Mouse (Mus musculus) gastrocnemius, postnatal 4 days (tissue): ENCODE data around the gene Car11. TPM values are rescaled to one million over a fixed set of nuclear protein-coding genes. Genes with fewer than 3 reads are reported as not detected.

Experiments used
- DNase-seq, 2 experiments: peaks; one replicate each; pipeline ENCODE4 v3.0.0; 2021 to 2022; ENCODE audit warnings: low spot score in 2 of 2, mixed read lengths in 2 of 2
- total RNA-seq, 2 experiments: library from RNA; stranded (reverse); gene quantifications; 2 replicates each; pipeline ENCODE4 v1.2.3; 2021

Gene Car11
- total RNA-seq, 2 experiments from 2014 or later: 4.6 to 4.9 TPM

DNA sequence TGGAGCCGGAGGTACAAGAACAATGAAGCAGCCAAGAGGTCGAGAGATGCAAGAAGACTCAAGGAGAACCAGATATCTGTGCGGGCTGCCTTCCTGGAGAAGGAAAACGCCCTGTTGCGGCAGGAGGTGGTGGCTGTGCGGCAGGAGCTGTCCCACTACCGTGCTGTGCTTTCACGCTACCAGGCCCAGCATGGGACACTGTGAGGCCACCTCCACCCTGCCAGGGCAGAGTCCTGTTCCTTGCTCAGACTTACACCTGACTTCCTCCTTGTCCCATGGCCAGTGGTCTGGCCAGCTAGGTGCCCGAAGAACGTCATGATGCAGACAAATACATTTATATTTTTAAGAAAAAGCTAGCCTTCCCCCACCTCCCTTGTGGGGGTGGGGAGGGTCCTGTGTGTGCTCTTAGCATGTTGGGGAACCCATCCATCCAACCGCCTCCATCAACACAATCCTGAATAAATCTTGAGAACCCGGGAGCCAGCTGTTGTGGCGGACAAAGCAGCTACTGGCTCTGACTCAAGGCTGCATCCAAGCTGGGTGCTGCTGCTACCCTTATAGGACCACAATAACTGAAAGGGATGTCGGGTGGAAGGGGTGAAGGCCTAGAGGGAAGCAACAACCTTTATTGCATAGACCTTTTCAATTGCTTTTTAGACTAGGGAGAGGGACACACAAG is 10.2 kb downstream of the Car11 start:
- DNase-seq: no peak

DNA sequence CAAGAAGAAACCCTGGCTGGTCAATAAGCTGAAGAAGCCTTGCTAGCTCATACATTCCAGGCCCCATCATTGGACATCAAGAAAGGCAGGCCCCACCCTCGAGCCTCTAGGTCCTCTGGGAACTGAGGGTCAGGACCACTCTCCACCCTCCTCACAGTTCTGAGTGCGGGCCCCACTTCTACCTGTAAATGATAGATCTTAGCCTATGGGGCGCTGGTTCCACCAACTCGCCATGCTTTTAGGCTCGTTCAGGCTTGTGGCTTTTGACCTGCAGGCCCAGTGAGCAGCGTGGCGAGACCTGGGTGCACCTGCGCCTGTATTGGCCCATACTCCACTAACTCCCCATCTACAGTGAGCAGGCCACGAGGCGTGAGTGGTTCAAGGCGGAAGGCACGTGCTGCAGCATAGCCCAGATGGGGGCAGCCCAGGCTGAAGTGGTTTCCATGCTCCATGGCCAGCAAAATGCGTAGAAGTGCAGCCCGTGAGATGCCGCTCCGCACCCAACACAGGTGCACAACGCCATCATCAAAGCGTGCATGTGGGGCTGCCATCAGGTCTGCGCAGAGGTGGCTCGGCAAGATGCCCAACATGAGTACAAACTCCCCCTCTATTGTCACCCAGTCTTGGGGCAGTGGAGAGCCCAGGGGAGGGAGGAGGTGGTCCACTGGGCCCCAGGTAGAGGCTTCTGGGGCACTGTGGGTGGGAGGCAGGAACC is 11.0 kb downstream of the Car11 start:
- no peak for DNase-seq

DNA sequence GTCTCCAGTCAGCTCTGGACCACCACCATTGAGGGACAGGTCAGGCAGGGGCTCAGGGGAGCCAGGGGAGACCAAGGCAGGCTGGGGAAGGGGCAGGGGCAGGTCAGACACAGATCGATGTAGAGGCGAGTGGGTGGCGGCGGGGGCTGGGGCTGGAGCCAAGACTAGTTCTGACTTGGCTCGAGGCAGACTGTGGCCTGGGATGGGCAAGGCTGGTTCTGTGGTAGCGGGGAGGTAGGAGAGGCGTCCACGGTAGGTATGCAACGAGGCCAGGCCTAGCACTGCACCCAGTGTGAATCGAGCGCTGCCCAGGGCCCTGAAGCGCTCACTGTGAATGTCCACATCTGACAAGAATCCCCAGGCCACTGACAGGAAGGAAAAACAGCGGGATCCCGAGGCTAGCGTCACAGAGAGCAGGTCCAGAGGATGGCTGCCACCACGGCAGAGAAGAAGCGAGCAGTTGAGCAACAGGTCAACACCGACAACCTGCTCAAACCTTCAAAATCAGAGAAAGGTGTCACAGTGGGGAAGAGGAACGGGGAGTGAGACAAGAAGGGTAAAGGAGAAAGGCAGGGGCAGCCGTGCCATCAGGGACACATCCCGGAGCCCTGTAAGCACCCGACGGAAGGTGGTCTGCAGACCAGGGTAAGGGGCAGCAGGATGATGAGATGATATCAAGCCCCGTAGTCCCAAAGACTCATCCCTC is 11.8 kb downstream of the Car11 start:
- DNase-seq: no peak

DNA sequence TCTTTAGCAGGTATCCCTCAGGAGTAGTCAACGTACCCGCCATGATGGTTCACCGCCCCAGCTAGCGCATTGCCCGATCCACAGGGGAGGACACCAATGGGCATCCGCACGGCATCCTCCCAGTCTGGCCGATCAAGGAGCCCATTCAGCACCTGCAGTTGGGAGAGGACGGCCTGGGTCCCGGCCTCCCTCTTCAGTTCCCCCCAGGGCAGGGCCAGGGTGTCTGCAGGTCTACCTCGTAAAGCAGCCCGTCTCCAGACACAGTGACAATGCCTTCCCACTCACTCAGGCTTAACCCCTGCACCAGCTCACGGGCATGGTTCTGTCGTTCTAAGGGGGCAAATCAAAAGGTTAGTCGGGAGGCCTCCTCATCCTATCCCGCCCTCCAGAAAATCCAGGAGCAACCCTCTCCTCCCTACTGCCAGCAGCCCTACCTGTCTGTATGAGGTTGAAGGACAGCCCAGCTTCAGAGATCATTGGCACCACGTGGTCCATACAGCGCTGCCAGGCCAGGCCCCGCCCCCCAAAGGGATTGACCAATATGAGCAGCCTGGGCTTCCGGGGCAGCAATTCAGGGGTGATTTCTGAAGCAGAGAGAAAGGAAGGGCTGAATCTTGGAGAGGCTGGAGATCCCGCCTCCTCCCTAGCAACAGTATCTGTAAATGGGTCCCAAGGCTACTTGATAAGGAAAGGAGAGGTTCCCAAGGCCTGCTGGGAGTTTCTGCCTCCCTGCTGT is 12.5 kb downstream of the Car11 start:
- DNase-seq: no peak

DNA sequence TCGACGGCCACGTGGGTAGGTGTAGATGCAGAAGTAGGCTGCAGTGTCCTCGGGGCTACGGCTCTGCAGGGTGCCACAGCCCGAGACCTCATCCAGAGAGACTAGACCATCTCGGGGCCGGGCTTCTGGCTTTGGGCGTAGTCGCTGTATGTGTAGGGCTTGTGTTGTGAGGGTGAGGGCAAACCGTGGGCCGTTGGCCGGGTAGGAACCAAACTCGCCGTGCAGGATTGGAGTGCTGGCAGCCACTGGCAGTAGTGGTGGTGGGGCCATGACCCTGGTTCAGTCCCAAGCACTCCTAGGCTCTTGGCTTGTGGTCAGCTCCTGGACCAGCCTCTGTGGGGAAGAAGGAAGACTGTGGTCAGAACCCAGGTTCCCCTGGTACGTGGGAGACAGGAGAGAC is 13.8 kb downstream of the Car11 start:
- no peak for DNase-seq

DNA sequence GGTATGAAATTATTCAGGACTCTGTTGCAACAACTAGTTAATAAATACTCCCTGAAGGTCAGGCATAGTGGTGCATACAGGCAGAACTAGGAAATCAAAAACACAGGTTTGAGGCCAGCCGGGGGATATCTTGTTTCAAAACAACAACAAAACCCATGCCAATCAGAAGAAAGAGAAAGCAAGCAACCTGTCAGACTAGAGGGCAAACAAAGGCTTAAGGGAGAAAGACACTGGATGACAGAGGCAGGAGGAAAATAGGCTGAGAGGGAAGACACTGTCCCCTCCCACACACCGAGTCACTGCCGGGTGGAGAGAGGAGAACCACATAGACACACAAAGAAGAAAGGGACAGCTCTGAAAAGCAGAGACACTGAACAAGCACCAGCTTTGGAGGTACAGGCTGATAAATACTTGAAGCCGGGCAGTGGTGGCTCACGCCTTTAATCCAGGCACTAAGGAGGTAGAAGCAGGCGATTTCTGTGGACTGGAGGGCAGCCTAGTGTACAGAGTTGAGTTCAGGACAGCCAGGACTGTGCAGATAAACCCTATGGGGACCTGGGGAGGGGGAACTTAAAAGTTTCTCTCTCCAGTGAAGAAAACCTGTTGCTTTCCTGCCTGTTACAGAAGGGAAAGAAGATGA is 14.4 kb downstream of the Car11 start:
- no peak for DNase-seq

DNA sequence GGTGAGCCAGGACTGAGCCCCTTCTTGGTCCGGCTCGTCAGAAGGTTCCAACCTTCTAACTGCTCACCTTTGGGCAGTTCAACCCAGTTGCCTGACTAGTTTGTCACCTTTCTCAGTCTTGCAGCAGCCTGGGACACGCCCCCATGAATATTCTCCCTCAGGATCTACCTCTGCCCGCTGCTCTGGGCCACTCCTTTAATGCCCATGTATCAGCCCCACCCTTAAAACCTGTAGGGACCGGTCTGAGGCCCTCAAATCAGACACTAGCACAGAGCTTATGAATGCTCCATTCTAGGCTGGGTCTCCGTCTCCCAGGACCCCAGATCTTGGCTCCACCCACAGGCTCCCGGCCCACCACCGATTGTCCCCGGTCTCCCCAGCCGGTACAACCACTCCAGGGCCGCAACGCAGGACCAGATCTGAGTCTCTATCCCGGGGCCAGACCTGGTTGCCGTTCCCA is 15.0 kb downstream of the Car11 start:
- DNase-seq: no peak

DNA sequence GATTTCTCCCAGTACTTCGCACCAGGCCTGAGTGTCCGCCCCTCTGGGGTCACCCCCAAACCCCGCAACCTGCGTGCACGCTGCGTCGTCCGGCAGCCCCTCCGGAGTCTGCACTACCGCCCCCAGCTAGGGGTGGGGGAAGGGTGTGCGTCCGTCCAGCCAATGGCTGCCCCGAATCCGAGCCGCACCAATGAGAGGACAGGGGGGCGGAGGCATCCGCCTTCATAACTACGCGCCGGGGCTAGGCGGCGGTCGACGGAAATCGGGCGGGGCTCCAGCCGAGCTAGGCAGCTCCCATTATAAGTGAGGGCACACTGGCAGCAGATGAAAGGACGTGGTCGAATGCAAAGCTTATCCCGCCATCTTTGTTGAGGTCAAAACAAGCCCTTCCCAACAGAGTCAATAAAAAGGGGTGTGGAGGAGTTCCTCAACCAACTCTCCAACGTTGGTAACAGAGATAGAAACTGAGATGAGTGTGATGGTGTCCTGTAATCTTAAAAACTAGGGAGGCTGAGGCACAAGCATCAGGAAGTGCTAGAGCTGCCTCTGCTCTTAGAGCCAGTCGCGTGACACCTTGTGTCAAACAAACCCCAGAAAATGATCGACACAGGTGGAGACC is 15.6 kb downstream of the Car11 start, which contains the start of gene Rpl18:
Gene Rpl18 (plus strand): TSS at position 368 of the 619 bp plus-strand sequence.
- DNase-seq: peak; percentile 95 to 98

DNA sequence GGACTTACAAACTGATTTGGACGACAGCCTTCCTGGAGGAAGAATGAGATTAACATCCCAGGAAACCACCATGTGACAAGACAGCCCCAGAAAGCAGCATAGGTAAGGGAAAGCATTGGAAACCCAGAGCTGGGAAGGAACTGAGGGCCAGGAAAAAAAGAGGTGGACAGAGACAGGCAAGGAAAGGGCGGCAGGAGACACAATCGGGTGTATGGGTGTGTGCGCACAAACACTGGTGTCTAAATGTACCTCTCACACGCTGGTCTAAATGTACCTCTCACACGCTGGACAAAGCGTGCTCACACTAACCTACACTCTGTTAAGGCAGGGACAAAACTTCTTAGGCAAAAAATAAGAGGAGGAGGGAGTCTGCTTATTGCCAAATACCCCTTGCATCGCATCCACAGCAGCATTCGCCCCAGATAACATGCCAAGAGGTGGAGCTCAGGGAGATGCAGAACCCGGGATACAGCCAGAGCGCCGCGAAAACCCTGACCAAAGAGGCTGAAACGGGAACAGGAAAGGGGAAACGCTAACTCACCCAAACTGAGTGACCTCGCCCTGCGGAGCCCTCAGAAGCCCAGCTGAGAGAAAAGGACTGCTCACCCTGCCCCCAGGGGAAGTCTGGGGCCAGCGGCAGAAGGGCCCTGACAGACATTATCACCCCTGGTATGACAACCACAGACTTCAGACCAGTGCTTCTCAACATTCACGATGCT is 16.3 kb downstream of the Car11 start:
- peak in 1 of 2 experiments; percentile 22 for DNase-seq

DNA sequence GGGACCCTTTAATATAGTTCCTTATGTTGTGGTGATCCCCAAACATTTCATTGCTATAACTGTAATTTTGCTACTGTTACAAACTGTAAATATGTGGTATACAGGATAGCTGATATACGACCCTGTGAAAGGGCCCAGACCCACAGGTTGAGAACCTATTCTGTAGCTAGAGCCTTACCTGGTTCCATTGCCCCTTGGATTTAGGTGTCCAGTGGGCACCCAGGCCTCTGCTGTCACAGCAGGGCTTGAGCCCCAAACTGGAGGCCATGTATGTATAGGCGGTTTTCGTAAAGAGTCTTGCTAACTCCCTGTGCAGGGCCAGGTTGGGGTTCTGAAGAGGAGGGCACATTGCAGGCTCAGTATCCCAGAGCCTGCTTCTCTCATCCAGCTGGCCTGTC is 16.8 kb downstream of the Car11 start:
- peak in 1 of 2 experiments; percentile 10 for DNase-seq

DNA sequence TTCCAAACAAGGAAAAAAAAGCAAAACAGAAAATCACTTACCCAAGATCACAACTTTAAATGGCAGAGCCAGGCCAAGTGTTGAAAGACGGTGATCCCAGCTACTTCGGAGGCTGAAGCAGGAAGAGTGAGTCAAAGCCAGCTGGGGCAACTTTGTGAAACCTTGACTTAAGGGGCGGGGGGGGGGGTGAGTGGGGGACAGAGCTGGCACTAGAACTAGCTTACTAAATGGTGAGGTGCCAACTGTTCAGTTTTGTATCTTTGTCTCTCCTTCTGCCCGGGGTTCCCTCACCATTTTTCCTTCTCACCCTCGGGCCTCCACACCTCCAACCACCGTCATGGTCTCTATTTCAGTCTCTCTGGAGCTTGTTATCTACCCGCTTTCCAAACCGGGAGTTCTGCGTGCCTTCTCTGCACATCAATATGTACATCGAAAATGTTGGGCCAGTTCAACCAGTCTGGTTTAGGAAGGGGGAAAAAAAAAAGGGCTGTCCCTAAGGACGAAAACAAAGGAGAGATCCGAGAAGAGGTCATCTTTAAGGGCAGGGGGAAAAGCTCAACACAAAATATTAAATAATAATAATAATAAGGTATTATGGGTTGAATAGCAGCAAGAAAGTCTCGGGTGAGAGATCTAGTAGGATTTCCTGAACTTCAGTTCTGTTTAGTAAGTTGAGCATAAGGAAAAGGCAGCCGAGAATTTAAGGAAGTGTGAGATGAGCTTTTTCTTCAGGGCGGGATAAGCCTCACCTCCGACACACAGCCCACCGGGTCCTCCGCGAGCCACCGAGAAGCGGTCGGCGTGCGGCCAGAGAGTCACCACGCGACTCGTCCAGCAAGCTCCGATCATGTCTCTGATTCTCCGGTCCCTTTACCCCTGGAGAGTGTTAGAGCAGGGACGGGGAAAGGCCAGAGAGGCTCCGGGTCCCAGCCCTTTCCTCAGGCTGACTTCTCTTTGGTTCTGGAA is 17.6 kb downstream of the Car11 start:
- no peak for DNase-seq

DNA sequence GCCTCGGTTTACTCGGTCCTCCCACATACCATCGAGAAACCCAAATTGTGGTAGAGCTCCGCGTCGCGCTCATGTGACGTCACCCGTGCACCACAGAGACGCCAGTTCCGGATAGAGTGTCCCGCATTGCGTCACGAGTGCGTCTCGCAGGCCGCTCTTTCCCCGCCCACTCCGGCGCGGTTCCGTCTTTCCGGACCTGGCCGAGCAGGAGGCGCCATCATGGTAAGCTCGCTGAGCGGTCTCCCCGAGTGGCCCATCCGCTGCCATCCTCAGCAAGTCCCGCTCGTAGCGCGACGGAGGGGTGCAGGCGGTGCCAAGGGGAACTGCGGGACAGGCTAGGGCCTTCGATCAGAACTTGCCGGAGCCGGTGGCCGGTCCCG is 18.3 kb downstream of the Car11 start, which contains the start of gene Sphk2:
Gene Sphk2 (minus strand): TSS at position 85 of the 380 bp plus-strand sequence.
- DNase-seq: peak; percentile 97 to 99

DNA sequence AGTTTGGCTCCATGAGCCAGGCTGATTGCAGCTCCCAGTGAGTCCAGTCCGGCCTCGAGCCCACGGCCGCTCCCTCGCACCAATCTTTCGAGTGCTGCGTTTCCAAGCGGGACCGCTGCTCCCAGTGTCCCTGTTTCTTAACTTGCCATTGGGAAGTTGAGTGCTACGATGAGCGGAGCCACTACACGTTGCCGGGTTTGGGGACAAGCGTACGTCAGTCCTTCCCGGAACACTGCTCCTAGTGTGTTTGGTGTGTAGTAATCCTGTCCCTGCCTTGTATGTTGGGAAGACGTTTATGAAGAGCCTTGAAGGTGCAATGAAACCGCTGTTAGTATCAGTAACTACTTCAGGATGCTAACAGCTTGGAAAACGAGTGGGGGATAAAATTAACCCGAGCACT is 18.7 kb downstream of the Car11 start:
- no peak for DNase-seq

DNA sequence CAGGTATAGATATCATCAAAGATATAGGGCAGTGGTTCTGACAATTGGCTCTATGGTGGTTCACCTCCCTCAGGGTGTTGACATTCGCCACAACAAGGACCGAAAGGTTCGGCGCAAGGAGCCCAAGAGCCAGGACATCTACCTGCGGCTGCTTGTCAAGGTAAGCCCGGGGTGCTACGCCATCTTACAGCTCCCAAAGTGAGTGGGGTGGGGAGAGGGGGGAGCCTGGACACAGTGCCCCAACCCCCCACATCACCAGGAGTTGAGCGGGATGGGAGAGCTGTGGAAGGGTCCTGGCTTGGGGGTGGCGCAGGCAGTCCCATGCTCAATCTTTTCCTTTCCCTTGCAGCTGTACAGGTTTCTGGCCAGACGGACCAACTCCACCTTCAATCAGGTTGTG is 19.5 kb downstream of the Car11 start:
- DNase-seq: no peak

DNA sequence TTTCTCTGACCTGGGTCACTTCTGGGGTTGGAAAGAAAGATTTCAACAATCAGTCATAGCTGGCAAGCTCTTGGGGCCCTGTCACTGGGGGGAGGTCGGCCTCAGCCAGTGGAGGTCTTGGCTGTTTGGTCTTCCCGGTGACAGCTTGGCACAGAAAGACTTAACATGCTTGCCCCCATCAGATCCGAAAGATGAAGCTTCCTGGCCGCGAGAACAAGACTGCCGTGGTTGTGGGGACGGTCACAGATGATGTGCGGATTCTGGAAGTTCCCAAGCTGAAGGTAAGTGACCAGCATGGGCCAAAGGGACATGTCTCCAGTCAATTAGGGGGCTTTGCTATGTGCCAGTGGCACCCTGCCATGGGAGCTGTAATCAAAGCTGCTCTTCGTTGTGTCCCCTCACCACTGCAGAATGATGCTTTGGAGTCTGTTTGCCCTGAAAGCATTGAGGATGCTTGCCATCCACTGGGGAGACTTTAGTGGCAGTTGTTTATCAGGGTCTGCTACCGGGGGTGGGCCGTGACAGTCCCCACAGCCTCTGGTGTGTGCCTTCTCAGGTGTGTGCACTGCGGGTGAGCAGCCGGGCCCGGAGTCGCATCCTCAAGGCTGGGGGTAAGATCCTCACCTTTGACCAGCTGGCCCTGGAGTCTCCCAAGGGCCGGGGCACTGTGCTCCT is 20.2 kb downstream of the Car11 start:
- DNase-seq: no peak

DNA sequence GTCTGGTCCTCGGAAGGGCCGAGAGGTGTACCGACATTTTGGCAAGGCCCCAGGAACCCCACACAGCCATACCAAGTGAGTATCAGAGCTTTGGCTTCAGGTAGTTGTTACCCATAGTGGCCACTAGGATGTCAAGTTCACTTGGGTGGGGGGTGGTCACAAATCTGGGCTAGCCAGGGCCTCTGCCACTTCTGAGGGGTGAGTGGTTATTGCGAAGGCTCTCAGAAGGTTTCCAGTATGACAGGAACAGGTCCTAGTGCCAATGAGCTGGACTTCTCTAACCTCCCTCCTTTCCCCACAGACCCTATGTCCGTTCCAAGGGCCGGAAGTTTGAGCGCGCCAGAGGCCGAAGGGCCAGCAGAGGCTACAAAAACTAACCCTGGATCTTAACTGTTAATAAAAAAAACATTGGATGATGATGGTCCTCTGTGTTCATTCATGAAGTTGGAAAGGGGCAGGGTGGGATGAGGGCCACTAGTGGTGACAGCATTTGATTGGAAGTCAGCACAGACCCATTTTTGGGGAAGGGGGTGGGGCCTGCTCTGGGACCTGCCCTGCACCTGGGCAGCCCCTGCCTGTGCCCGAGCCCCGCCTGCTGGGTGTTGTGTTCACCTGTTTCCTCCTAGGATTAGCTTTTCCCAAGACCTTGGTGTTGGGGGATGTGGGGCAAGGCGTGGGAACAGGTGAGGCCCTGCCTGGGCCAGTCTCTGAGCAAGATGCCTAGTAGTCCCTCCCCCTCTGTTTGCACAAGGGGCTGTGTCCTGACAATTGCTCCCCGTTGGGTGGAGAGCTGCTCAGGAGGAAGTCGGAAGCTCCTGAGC is 21.0 kb downstream of the Car11 start, which contains the start of gene Fam83e:
Gene Fam83e (plus strand): TSS at position 800 of the 821 bp plus-strand sequence.
- DNase-seq: no peak

DNA sequence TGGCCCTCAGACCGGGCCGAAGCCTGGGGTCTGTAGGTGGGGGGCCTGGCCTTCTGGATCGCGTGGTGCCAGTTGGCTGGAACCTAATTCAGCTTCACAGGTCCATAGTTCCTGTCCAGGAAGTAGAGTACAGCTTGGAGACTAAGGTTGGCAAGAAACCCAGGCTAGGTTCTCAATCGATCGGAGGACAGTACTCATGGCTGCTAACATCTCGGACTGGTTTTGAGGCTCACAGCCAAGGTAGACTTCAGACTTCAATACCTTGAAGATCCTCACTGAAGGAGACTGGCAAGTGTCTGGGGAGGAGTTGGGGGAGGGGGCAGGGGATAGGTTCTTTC is 21.6 kb downstream of the Car11 start:
- DNase-seq: no peak
